Mouse (Mus musculus): Measurements from ENCODE around the gene Dmrta2.

Dmrta2 gene

GRCm38 (mm10) chr4:109979461-109980320, 1.8 kb downstream of the Dmrta2 start:
- no peak for DNase-seq (ENCODE audit: low spot score in 2 of 2)

DNA sequence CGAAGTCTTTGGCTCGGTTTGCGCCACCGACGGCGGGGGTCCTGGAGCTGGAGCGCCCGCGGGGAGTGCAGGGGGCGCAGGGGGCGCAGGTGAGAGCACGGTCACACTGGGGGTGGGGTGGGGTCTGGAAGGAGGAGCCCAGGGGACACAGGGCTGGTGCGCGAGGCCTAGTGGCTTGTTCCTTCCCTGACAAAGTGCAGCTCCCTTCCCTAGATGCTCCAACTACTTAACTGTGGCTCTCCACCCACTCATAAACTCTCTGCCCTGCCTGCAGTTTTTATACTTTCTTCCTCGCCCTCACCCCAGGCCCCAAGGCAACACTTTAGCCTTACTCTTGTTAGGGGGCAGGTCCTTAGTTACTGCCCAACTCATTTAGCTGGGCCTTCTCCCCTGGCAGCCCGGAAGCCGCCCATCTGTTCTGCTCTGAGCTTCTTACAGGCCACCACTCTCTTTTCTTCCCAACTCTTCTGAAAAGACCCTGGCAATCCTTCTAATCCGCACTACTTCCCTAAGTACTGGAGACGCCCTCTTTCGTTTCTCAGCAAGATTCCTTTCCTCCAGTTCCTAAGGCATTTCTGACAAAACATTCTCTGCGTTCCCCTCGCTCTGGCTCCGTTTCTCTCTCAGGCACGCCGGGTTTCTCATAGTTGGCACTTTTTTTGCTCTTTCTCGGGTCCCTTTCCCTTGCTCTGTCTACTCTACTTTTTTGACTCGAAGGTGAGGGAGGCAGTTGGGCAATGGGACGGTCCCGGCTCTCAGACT, 2.6 kb downstream of the Dmrta2 start:
- no peak for DNase-seq (ENCODE audit: low spot score in 2 of 2)

GRCm38 (mm10) chr4:109981083-109981870, 3.4 kb downstream of the Dmrta2 start:
- no peak for DNase-seq (ENCODE audit: low spot score in 2 of 2)

DNA sequence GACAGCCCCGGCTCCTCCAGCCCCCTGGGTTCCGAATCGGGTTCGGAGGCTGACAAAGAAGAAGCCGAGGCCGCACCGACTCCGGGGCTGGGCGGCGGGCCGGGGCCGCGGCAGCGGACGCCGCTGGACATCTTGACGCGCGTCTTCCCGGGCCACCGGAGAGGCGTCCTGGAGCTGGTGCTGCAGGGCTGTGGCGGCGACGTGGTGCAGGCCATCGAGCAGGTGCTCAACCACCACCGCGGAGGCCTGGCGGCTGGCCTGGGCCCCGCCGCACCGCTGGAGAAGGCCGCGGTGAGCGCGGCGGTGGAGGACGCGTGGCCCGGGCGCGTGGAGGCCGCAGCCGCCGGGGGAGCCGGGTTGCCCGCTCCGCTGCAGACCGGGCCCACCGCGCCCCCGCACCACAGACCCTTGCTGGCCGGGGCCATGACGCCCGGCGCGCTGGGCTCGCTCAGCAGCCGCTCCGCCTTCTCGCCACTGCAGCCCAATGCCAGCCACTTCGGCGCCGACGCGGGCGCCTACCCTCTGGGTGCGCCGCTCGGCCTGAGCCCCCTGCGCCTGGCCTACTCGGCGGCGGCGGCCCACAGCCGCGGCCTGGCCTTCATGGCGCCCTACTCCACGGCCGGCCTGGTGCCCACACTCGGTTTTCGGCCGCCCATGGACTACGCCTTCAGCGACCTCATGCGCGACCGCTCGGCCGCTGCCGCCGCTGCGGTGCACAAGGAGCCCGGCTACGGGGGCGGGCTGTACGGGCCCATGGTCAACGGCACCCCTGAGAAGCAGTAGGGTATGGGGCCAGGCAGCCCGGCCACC, 4.2 kb downstream of the Dmrta2 start:
- DNase-seq (ENCODE audit: low spot score in 2 of 2): no peak

GRCm38 (mm10) chr4:109982681-109983265, 4.9 kb downstream of the Dmrta2 start:
- DNase-seq (ENCODE audit: low spot score in 2 of 2): no peak

DNA sequence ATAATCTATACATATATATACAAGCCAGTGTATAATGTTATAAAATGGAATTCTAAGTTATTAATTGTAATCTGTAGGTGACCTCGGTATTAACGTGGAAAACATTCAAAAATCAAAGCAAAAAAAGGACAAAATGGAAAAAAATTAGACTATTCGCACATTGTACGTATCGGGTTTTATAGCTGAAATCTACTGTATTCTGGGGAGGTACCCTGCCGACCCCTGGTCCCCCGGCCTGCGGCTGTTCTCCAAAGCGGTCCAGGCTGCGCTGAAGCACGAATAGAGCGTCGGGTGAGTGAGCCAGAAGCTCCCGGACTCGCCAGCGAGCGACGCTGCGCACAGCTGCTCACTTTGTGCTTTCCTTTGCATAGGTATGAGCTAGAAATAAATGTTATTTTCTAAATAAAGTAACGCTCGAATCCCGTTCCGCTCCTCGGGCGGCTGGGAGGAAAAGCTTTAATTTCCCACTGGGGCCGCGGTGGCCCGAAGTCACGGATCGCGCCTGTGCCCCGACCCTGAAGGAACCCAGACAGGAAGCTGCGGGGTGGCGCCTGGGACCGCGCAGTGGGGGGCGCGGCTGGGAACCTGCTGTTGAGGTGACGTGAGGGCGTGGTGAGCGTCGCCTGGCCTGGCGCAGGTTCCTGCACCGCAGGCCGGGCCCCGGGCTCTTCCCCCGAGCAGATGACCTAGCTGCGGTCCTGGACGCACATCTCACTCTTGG, 5.6 kb downstream of the Dmrta2 start:
- no peak for DNase-seq (ENCODE audit: low spot score in 2 of 2)

DNA sequence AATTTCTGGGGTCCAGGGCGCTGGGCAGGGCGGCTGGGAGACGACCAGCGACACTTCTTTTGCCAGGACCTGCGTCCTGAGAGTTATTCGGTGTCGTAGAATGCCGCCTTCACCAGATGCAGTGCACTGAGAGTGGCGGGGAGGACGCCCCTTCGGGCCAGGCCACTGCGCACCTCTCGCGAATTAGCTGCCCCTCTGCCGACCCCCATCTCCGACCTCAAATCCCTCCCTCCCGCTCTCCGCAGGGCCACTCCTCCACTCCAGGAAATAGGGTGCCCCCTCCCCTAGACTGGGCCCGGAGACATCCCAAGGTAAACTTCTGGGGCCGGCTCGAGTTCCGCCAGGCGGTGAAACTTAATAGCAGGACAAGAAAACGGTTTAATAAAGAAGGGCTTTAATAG, 6.2 kb downstream of the Dmrta2 start:
- no peak for DNase-seq (ENCODE audit: low spot score in 2 of 2)

- no peak for DNase-seq (ENCODE audit: low spot score in 2 of 2)
These were observed 6.9 kb downstream of the Dmrta2 start for GRCm38 (mm10) chr4:109984496-109985423.

DNA sequence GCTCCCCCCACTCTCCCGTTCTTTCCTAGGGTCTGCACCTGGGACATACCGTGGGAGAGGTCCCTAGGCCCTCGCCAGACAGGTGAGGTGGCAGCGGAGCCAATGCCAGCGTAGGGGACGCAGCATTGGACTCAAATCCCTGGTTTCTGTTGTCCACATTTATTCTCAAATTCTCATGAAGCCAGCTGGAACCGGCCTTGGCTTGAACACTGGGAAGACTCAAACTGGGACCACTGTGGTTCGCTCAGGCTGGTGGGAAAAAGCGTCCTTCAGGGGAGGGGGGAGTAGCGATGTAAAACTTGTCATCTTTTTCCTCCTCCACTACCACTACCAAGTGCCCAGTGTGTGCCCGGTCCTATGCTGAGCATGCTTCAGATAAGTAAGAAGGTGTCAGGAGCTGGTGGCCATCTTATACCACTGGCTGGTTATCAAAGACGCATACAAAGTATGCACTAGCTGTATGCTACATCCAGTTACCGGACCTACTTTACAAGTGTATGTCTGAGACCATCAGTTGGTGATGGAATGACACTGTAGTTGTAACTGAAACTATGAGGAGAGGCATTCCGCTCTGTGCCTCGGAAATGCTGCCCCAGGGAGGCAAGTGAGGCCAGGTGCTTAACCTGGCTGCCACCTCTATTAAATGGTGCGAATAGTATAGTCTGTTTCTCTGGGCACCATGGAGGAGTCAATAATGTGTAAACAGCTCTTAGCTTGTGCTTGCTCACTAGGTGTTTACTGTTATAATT, 7.7 kb downstream of the Dmrta2 start:
- no peak for DNase-seq (ENCODE audit: low spot score in 2 of 2)

- DNase-seq (ENCODE audit: low spot score in 2 of 2): no peak
These were observed 8.4 kb downstream of the Dmrta2 start for GRCm38 (mm10) chr4:109986301-109986700.

GRCm38 (mm10) chr4:109986748-109987355, 9.0 kb downstream of the Dmrta2 start:
- no peak for DNase-seq (ENCODE audit: low spot score in 2 of 2)

GRCm38 (mm10) chr4:109987560-109988362, 9.9 kb downstream of the Dmrta2 start:
- no peak for DNase-seq (ENCODE audit: low spot score in 2 of 2)

DNA sequence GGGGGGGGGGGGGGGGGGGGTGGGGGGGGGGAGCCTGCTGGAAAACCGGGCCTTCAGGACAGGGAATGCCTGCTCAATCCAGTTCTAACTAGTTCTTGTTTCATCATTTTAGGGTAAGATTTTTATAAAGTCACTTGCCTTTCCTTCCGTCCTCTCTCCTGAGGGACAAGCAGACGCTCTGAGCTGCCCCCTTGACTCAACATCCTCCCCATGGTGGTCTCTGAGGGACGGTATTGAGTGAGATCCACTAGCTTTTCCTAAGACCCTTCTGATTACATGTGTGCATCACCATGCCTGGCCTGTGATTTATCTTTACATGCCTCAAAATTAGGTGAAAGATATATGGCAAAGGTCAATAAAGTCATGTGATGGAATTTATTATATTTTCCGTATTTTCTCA, 10.6 kb downstream of the Dmrta2 start:
- DNase-seq (ENCODE audit: low spot score in 2 of 2): no peak

DNA sequence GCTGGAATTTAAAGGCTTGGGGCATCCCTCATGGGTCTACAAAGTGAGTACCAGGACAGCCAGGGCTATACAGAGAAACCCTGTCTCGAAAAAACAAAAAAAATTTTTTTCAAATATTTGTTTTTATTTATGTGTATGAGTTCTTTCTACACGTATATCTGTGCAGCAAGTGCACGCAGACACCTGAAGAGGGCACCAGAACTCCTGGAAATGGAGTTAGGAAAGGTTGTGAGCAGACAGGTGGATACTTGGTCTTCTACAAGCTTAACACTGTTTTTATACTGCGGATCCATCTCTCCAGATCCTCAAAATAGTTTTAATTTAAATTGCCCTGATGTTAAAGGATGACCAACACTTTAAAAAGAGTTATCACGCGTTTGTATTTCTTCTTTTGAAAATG, 11.4 kb downstream of the Dmrta2 start:
- DNase-seq (ENCODE audit: low spot score in 2 of 2): no peak

DNA sequence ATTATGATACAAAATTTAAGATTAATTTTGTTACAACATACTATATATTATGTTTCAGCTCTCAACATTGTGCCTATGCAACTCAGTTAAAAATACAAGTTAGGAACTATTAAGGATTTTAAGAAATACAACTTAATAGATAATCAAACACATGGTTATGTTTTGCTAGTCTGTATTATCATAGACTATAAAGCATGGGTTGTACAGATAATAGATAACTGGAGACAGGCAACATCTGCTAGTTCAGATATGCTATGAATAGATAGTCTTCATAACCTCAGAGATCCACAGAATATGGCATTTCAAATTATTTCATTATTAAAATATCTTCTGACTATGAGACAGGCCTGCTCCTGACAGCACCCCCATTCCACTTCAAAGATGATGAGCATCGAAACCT, 28.2 kb downstream of the Dmrta2 start:
- DNase-seq (ENCODE audit: low spot score in 2 of 2): no peak

- DNase-seq (ENCODE audit: low spot score in 2 of 2): no peak
These were observed 41.3 kb downstream of the Dmrta2 start for GRCm38 (mm10) chr4:110019145-110019544.

GRCm38 (mm10) chr4:110020255-110020654, 42.4 kb downstream of the Dmrta2 start:
- DNase-seq (ENCODE audit: low spot score in 2 of 2): peak; percentile 79 to 81

All from right cerebral cortex, postnatal 36 days (tissue).